ENCODE assay signal across 13 mouse cellular contexts in the genomic region with DNA sequence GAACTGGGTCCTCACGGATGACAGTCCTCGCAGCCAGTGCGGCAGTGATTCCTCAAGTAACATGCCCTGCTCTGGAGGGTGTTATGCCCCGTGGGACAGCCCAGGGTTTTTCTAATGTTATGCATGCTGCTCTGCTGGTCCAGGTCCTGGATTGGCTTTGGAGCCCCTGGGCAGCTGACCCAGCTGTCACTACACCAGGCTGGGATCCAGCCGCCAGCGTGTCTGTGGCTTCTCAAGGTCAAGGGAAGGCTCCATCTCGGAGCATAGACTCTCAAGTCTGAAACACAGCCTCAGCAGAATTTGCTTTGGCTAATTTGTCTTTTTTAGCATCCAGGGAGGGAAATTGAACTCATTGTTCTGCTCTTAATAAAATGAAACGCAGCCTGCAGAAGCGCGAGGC.
DNase-seq lines count a peak whose midpoint lies in the region; ATAC-seq and TF ChIP-seq lines count a peak whose summit lies in the region.
"Had no signal": no experiment of that assay in that cellular context is flagged by ENCODE, and none has a peak within 500 bp of the region (broad histone marks: within the 10 kb centered on the region; RNA-seq: fewer than 3 reads in every experiment).

No protein-coding gene starts in this region.

- H3K27ac ChIP-seq in hindbrain, embryonic 11.5 days (ENCODE audit: low read depth, low read length), result peak overlapping the region; percentile 54; the same call in 1 of the 2 replicates
- H3K27ac ChIP-seq in hindbrain, embryonic 10.5 days, result no peak overlapping the region
- 0 out of 2 replicates have a peak overlapping the region, but pooled peaks have one; percentile 8 for H3K27ac ChIP-seq in heart, embryonic 13.5 days (replicated peaks)
- H3K27ac ChIP-seq: midbrain, embryonic 12.5 days had no signal

- no peaks in the 10 kb centered on the region for H3K36me3 ChIP-seq in hindbrain, embryonic 11.5 days (ENCODE audit: control insufficient read depth, insufficient read depth, low read length)
- no peaks in the 10 kb centered on the region for H3K36me3 ChIP-seq in hindbrain, embryonic 10.5 days
- no peaks in the 10 kb centered on the region for H3K36me3 ChIP-seq in heart, embryonic 13.5 days
- H3K36me3 ChIP-seq in myocyte (ENCODE audit: control insufficient read depth, insufficient read depth), result no peaks in the 10 kb centered on the region
- H3K36me3 ChIP-seq: midbrain, embryonic 12.5 days had no signal

- H3K27me3 ChIP-seq in hindbrain, embryonic 11.5 days (ENCODE audit: control insufficient read depth, insufficient read depth, low read length), result no peaks in the 10 kb centered on the region
- H3K27me3 ChIP-seq in hindbrain, embryonic 10.5 days (ENCODE audit: insufficient read depth, poor library complexity, severe bottlenecking), result no peaks in the 10 kb centered on the region
- H3K27me3 ChIP-seq in heart, embryonic 13.5 days (replicated peaks), result no peaks in the 10 kb centered on the region
- no peaks in the 10 kb centered on the region for H3K27me3 ChIP-seq in myocyte (ENCODE audit: control insufficient read depth, insufficient read depth, insufficient read length)
- H3K27me3 ChIP-seq: CH12.LX; midbrain, embryonic 12.5 days; Patski had no signal

- 64% methylated on average over 10 of the region's 10 CpGs for WGBS in hindbrain, embryonic 11.5 days
- 70% methylated on average over 10 of the region's 10 CpGs for WGBS in hindbrain, embryonic 10.5 days
- 72% methylated on average over 10 of the region's 10 CpGs for WGBS in heart, embryonic 13.5 days

- no peak for TF ChIP-seq POLR2A in myocyte (IDR thresholded peaks at IDR 0.05; ENCODE audit: insufficient read length, low read depth)

- ATAC-seq in hindbrain, embryonic 11.5 days (ENCODE audit: low FRiP score), result peak; percentile 51; the same call in 1 of the 2 replicates
- no peak for ATAC-seq in heart, embryonic 13.5 days (ENCODE audit: extremely low read depth, insufficient number of reproducible peaks, low FRiP score, low TSS enrichment)
- ATAC-seq in megakaryocyte, adult 5-6 weeks (ENCODE audit: poor library complexity, severe bottlenecking), result no peak
- ATAC-seq: Patski had no signal

- no peak overlapping the region for H3K4me3 ChIP-seq in hindbrain, embryonic 11.5 days (ENCODE audit: low read depth, low read length)
- no peak overlapping the region for H3K4me3 ChIP-seq in hindbrain, embryonic 10.5 days
- H3K4me3 ChIP-seq in heart, embryonic 13.5 days, result no peak overlapping the region
- no peak overlapping the region for H3K4me3 ChIP-seq in myocyte
- H3K4me3 ChIP-seq: midbrain, embryonic 12.5 days had no signal

- H3K79me2 ChIP-seq in myocyte (ENCODE audit: control insufficient read depth, insufficient read depth), result no peaks in the 10 kb centered on the region

- no peak overlapping the region for H3K9ac ChIP-seq in hindbrain, embryonic 11.5 days (ENCODE audit: low read depth, low read length)
- H3K9ac ChIP-seq in heart, embryonic 13.5 days, result no peak overlapping the region
- H3K9ac ChIP-seq: midbrain, embryonic 12.5 days had no signal

- no peak overlapping the region for H3ac ChIP-seq in myocyte (ENCODE audit: control insufficient read depth, insufficient read length)

- no peaks in the 10 kb centered on the region for H3K4me1 ChIP-seq in hindbrain, embryonic 11.5 days (replicated peaks; ENCODE audit: control insufficient read depth, insufficient read depth, low read length)
- H3K4me1 ChIP-seq in hindbrain, embryonic 10.5 days (replicated peaks), result 0 out of 2 replicates have a peak, but pooled peaks cover 6% of the 10 kb centered on the region
- H3K4me1 ChIP-seq in heart, embryonic 13.5 days, result peaks cover 30% of the 10 kb centered on the region
- H3K4me1 ChIP-seq: midbrain, embryonic 12.5 days had no signal

- no peaks in the 10 kb centered on the region for H3K9me3 ChIP-seq in hindbrain, embryonic 11.5 days (ENCODE audit: control insufficient read depth, low read length)
- H3K9me3 ChIP-seq in hindbrain, embryonic 10.5 days, result no peaks in the 10 kb centered on the region
- H3K9me3 ChIP-seq in heart, embryonic 13.5 days, result no peaks in the 10 kb centered on the region
- H3K9me3 ChIP-seq: midbrain, embryonic 12.5 days had no signal

- no peak overlapping the region for H3K4me2 ChIP-seq in hindbrain, embryonic 11.5 days (replicated peaks; ENCODE audit: low read depth, low read length)
- no peak overlapping the region for H3K4me2 ChIP-seq in heart, embryonic 13.5 days
- H3K4me2 ChIP-seq in myocyte (ENCODE audit: low read depth), result peak overlapping the region; percentile 18
- H3K4me2 ChIP-seq: midbrain, embryonic 12.5 days had no signal

- no peak for DNase-seq in hindbrain, embryonic 11.5 days (ENCODE audit: low spot score)
- DNase-seq in hindbrain, embryonic 10.5 days (ENCODE audit: low spot score), result no peak
- peak; percentile 48 for DNase-seq in ovary, adult 18-20 months (ENCODE audit: low spot score)
- DNase-seq in ovary, postnatal 14 days (ENCODE audit: low spot score), result no peak
- DNase-seq in testis, postnatal 10 days (ENCODE audit: low spot score), result no peak
- DNase-seq: cerebellum, adult 8-10 months; thymus, adult 18-20 months had no signal

TF ChIP-seq in myocyte, 11 proteins besides CTCF, POLR2A, EP300 and RAD21:
- TF ChIP-seq E2F4 (IDR thresholded peaks at IDR 0.05; ENCODE audit: insufficient read depth) (no peak), CEBPB (IDR thresholded peaks at IDR 0.05; ENCODE audit: insufficient read depth, poor library complexity, severe bottlenecking) (no peak), TCF12 (IDR thresholded peaks at IDR 0.05; ENCODE audit: insufficient read depth, poor library complexity, severe bottlenecking) (no peak), MAX (IDR thresholded peaks at IDR 0.05; ENCODE audit: low read depth) (no peak), MYOG (IDR thresholded peaks at IDR 0.05; ENCODE audit: control insufficient read depth in 1 of 3, insufficient read depth in 1 of 3, insufficient read length in 2 of 3, low read depth in 2 of 3) (peak in 2 of 3 experiments; percentile 65 to 85), SRF (IDR thresholded peaks at IDR 0.05; ENCODE audit: control insufficient read depth, insufficient read length, low read depth) (no peak), USF1 (IDR thresholded peaks at IDR 0.05; ENCODE audit: low read depth) (no peak), REST (IDR thresholded peaks at IDR 0.05; ENCODE audit: insufficient read depth, insufficient read length) (no peak), TCF3 (IDR thresholded peaks at IDR 0.05; ENCODE audit: insufficient read length, low read depth) (no peak), MYOD1 (IDR thresholded peaks at IDR 0.05; ENCODE audit: control insufficient read depth in 1 of 3, insufficient read length in 2 of 3, low read depth in 2 of 3) (peak in 2 of 3 experiments; percentile 59 to 84), POLR2AphosphoS2 (IDR thresholded peaks at IDR 0.05; ENCODE audit: insufficient read length, low read depth) (no peak)
TF ChIP-seq in myocyte: peak in this region for 2.
